Mouse (Mus musculus) testis, postnatal 14 days (tissue): ENCODE measurements at regions not wholly inside any gene's neighbourhood (a gene's known extent, or its start where the extent isn't known, plus 50 kb on each side); places are given as distances from the start of the nearest gene placed in this dataset.

Source experiments
- DNase-seq: peaks from one replicate; pipeline ENCODE4 v3.0.0; 2021; ENCODE audit warnings: low spot score

- DNase-seq = no peak
Measured at GRCm38 (mm10) chr15:28081147-28081546, 55.5 kb upstream of the Trio start.

- no peak for DNase-seq
Measured at GRCm38 (mm10) chr15:28082411-28082810, 56.8 kb upstream of the Trio start.

DNA sequence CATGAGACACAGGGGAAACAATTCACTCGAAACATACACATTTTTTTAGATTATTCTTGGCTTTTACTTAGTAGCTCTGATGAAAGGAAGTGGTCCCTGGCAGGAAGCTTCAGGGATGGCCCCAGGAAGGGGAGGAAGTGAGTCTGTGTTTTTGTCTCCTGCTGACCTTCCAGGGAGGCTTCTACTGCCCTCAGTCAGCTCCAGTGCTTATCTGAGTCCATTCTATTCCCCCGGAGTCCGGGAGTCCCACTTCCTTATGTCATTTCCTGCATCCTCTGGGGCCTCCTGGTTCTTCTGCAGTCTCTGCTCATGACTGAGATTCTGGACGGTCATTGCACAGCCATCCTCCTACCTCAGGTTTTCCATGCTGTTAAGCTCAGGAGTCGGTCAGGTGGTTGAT, 80.3 kb upstream of the Trio start:
- no peak for DNase-seq

DNA sequence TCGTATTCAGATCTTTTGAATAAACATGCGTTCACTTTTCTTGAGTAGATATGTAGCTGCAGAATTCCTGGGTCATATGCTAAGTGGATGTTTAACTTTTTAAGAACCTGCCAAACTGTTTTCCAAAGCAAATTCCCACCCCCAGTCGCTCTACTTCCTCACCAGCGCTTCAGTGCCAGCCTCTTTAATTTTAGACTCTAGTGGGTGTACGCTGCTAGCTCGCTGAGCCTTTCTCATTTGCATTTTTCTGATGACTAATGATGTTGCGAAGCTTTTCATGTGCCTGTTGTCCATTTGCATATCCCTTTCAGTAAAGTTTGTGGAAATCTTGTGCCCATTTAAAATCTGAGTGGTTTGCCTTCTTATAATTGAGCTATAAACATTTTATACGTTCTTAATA, 84.3 kb upstream of the Trio start:
- DNase-seq = no peak

DNA sequence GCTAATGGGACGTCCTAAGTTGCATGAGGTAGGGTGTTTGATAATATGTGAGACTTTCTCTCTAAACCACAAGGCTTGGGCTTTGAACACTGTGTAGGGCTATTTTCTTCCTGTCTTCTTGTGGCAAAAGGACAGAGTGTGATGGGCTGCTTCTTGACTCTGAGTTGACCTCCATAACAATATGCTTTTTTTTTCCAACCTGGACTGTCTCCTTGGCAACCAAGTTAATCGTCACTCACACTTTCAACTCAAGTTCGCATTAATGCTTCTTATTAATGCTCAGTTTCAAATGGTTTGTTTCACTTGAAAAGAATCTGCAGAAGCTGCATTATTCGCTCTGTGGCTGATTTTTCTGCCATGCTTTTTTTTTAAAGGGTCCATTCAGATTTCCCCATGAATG, 87.8 kb upstream of the Trio start:
- no peak for DNase-seq

- peak; percentile 4 for DNase-seq
Measured at GRCm38 (mm10) chr15:28114180-28114747, 88.6 kb upstream of the Trio start.

GRCm38 (mm10) chr15:28126846-28127245, 76.7 kb upstream of the Dnah5 start:
- DNase-seq = no peak

GRCm38 (mm10) chr15:28129536-28129935, 74.0 kb upstream of the Dnah5 start:
- no peak for DNase-seq

- no peak for DNase-seq
Measured at GRCm38 (mm10) chr15:28131546-28131945, 72.0 kb upstream of the Dnah5 start.

DNA sequence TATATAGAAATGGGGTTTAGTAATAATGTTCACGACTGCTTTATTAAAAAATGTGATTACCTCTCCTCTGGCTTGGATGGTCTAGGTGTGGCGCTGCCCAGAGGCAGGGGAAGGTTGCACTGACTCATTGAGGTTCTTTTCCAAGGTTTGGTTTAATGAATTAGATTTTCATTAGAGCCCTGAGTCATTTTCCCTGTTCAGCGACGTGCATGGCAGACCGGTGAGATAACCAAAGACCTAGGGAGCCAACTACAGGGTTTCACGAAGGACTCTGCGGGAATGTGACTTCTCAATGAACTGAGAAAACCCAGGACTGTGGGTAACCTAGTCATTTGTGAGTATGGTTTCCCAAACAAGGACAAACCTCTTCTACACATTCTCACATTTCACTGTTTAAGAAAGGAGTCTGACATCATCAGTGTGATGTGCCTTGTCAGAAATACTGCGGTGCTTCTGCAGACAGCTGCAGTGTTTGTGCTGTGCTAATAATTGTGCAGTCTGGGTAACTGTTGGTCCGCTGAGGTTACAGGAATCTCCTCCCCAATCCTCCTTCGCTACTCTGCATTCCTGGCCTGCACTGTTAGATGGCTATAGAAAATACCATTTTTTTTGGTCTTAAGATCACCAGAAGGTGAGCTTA, 70.3 kb upstream of the Dnah5 start:
- DNase-seq = no peak

GRCm38 (mm10) chr15:28134206-28134605, 69.3 kb upstream of the Dnah5 start:
- DNase-seq = no peak

DNA sequence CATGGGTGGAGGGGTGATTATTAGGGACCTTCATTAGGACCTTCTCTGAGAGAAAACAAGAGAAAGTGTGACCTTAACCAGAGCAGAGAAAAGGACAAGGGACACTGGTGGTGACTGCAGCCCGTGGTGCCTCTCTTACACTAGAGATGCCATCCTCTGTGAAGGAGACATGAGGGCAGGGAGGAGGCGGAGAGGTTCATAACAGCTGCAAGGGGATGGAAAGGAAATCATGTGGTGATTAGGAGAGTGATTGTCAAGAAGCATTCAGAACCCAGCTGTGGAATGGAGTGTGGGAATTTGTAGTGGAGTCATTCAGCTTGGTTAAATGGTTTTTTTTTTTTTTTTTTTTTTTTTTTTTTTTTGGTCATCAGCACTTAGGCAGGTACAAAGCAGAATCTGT, 64.7 kb upstream of the Dnah5 start:
- DNase-seq = no peak

DNA sequence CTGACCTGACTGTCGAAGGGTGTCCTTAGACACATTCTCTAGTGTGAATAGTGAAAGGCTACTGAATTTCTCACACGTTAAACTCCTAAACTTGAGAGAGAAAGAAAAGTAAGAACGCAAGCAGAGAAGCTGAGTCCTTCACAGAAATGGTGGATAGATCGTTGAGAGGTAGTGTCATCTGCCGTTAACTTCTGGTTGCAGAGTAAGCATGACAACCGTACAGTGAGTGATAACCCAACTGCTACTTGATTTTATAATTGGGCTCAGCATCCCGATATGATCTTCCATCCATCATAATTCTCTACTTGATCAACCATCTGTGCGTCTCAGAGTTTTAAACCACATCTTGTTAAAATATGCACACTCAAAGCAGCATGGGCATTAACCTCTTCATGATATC, 63.3 kb upstream of the Dnah5 start:
- DNase-seq = no peak

GRCm38 (mm10) chr15:28141345-28141744, 62.2 kb upstream of the Dnah5 start:
- DNase-seq = no peak

- no peak for DNase-seq
Measured at GRCm38 (mm10) chr15:28144217-28144616, 59.3 kb upstream of the Dnah5 start.

DNA sequence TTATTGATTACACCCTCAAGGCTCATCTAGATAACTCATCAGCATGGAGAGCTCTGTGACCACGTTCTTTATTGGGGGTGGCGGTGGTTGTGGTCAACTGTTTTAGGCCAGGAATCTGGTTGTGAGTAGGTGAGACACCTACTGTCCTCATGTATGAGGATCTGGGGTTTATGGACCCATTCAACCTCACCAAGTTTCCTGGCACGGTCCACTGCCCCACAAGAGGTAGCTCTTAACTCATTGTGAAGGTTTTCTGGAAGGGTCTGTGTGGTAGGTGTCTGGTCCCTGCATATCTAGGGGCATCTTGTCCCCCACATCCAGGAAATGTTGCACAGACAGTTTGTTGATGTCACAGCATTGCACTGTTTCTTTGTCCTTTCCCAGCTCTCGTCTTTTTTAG, 58.7 kb upstream of the Dnah5 start:
- DNase-seq = no peak

GRCm38 (mm10) chr15:28151678-28152077, 51.9 kb upstream of the Dnah5 start:
- no peak for DNase-seq
